Mouse (Mus musculus): Measurements from ENCODE around the gene Ehmt2.

DNA sequence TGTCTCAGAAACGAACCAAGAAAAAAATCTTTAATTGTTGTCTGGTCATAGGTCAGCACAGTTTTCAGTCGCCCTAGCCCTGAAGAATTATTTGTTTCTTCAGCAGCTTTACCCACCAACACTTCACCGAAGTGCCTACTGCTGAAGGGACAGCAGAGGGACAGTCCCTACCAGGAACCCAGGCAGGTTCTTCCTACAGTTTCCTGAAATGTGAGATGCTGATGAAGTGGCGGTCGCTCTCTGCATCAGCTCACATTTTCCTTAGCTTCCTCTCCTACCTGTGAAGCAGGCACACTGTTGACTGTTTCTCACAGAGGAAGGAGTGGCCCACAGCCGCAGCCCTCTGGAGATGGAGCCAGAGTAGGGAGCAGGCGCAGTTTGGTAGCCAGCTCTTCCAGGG is 32.3 kb upstream of the Ehmt2 start:
- no peak for TF ChIP-seq FLI1 (IDR thresholded peaks at IDR 0.05; ENCODE audit: low read length)
- TF ChIP-seq GATA1 (IDR thresholded peaks at IDR 0.05; ENCODE audit: borderline replicate concordance, low read length) = no peak

All from megakaryocyte, embryonic 14.5 days (primary cell).